Mouse (Mus musculus) lung, postnatal 0 days (tissue): Measurements from ENCODE around the gene Slc44a5. TPM values are rescaled to one million over a fixed set of nuclear protein-coding genes. Genes with fewer than 3 reads are reported as not detected.

ENCODE experiments used
- ATAC-seq: fragments of 200-750 bp; cut with Nextera tagmentation; 2 replicates; pipeline ENCODE4 v1.8.0; 2017; ENCODE audit warnings: moderate library complexity
- DNase-seq: peaks from one replicate; pipeline ENCODE4 v3.0.0-alpha.2; 2016; ENCODE audit warnings: low spot score
- H3K27ac ChIP-seq: fragments of 300-500 bp; sonication (generic); 2 replicates; pipeline ENCODE4 v1.5.1; 2014; ENCODE audit warnings: antibody characterized with exemption, mild to moderate bottlenecking, low read length, mixed read lengths
- H3K27me3 ChIP-seq: fragments of 300-500 bp; sonication (generic); replicated peaks from 2 replicates; pipeline ENCODE4 v1.6.1; 2014; ENCODE audit warnings: low read length, mixed read lengths; ENCODE audit not compliant: insufficient read depth
- H3K36me3 ChIP-seq: fragments of 300-500 bp; sonication (generic); 2 replicates; pipeline ENCODE4 v1.6.1; 2014; ENCODE audit warnings: low read length, mixed read lengths; ENCODE audit not compliant: insufficient read depth
- H3K4me1 ChIP-seq: fragments of 300-500 bp; sonication (generic); 2 replicates; pipeline ENCODE4 v1.6.1; 2014; ENCODE audit warnings: antibody characterized with exemption, low read depth, low read length, mixed read lengths; ENCODE audit not compliant: insufficient read depth
- H3K4me2 ChIP-seq: fragments of 300-500 bp; sonication (generic); replicated peaks from 2 replicates; pipeline ENCODE4 v1.6.1; 2014; ENCODE audit warnings: low read depth, mild to moderate bottlenecking, low read length, moderate library complexity, mixed read lengths
- H3K4me3 ChIP-seq: fragments of 300-500 bp; sonication (generic); 2 replicates; pipeline ENCODE4 v1.5.1; 2014; ENCODE audit warnings: low read depth, low read length
- H3K9ac ChIP-seq: fragments of 300-500 bp; sonication (generic); replicated peaks from 2 replicates; pipeline ENCODE4 v1.6.1; 2014; ENCODE audit warnings: low read depth, mild to moderate bottlenecking
- H3K9me3 ChIP-seq: fragments of 300-500 bp; sonication (generic); 2 replicates; pipeline ENCODE4 v1.6.1; 2016; ENCODE audit warnings: low read length, mixed read lengths
- CTCF ChIP-seq: IDR thresholded peaks from 2 replicates; pipeline ENCODE4 v1.5.1; 2016; ENCODE audit warnings: antibody characterized with exemption, mild to moderate bottlenecking
- EP300 ChIP-seq: IDR thresholded peaks from 2 replicates; pipeline ENCODE4 v1.6.1; 2016; ENCODE audit warnings: antibody characterized with exemption, mild to moderate bottlenecking, control low read depth
- WGBS: fragments of 180-500 bp; shearing (Covaris S2); extraction: QIAGEN DNeasy Blood & Tissue Kit; methylation state at CpG from one replicate; pipeline ENCODE4 v1.1.7; 2014; 5-methylcytosine and 5-hydroxymethylcytosine counted together
- polyA plus RNA-seq: library from polyadenylated mRNA; unstranded; fragments of >200 nt; fragmentation: Nextera tagmentation; extraction: Ambion mirVana; gene quantifications from 2 replicates; pipeline ENCODE4 v1.2.1, GENCODE M21; 2015

Gene Slc44a5
- polyA plus RNA-seq, 1 experiment from 2014 or later, result 0.20 TPM

DNA sequence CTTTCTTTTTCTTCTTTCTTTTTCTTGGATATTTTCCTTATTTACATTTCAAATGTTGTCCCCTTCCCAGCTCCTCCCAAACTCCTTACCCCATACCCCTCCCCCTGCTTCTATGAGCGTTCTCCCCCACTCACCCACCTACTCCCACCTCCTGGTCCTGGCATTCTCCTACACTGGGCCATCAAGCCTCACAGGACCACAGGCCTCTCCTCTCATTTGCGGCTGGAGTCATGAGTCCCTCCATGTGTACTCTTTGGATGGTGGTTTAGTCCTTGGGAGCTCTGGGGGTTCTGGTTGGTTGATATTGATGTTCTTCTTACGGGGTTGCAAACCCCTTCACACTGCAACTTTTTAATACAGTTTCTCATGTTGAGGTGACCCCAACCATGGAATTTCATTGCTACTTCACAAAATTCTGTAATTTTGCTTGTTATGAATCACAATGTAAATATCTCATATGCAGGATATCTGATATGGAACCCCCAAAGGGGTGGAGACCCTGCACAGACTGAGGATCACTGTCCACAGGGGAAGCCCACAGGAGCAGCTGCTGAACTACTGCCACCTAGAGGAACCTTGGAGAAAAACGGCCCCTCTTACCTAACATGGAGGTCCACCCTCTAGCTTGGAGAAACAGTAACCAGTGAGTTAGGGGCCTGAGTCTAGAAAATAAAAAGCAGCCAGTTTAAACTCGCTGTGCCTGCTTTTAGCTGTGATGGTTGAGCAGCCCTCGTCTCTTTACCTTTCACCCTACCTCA lies 11.4 kb upstream of the Slc44a5 start:
- ATAC-seq (no peak), DNase-seq (peak; percentile 45)
- H3K4me1 ChIP-seq, result no peaks in the 10 kb centered on the region
- 59% methylated on average over 6 of the region's 6 CpGs for WGBS
- H3K36me3 ChIP-seq, result no peaks in the 10 kb centered on the region
- H3K4me3 ChIP-seq, result no peak overlapping the region
- H3K27ac ChIP-seq, result no peak overlapping the region
- no peak overlapping the region for H3K4me2 ChIP-seq
- TF ChIP-seq CTCF (peak; percentile 67), EP300 (no peak)
- H3K9ac ChIP-seq, result no peak overlapping the region
- H3K27me3 ChIP-seq, result no peaks in the 10 kb centered on the region
- no peaks in the 10 kb centered on the region for H3K9me3 ChIP-seq

DNA sequence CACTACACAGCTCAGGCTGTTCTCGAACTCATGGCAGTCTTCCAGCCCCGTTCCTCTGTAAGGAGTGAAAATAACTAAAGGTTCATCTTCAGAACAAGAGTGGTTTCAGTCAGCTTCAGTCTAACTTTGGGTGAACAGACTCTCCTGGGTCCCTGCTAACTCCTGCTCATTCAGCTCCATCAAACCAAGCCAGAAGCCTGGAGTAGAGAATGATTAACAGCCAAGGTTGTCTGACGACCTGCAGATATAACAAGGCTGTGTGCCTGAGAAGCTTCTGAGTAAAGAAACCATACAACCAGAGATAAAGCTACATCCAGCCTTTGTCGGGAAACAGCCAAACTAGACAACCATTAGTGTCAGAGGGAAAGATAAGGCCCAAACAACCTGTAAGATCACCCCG lies 5.8 kb upstream of the Slc44a5 start:
- WGBS, result 62% methylated on average over 5 of the region's 5 CpGs
- H3K4me2 ChIP-seq, result no peak overlapping the region
- H3K9me3 ChIP-seq, result no peaks in the 10 kb centered on the region
- H3K36me3 ChIP-seq, result no peaks in the 10 kb centered on the region
- no peak overlapping the region for H3K9ac ChIP-seq
- no peaks in the 10 kb centered on the region for H3K4me1 ChIP-seq
- H3K27me3 ChIP-seq, result 0 out of 2 replicates have a peak, but pooled peaks cover 2% of the 10 kb centered on the region
- no peak overlapping the region for H3K27ac ChIP-seq
- DNase-seq (no peak), ATAC-seq (no peak)
- H3K4me3 ChIP-seq, result no peak overlapping the region
- TF ChIP-seq CTCF (no peak), EP300 (no peak)

DNA sequence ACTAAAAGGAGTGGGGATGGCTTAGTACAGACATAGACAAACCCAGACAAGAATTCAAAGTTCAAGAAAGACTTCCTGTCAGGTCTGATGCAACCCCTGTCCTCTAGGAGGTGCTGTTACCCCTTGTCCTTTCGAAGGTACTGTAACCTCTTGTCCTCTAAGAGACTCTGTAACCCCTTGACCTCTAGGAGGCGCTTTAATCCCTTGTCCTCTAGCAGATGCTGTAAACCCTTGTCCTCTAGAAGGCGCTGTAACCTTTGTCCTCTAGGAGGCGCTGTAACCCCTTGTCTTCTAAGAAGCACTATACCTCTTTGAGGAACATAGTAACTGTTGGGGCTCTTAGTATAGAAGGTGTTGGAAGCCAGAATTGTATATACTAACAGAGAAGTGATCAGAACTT lies 4.7 kb upstream of the Slc44a5 start:
- no peaks in the 10 kb centered on the region for H3K9me3 ChIP-seq
- peaks cover under 1% of the 10 kb centered on the region; the same call in 1 of the 2 replicates for H3K4me1 ChIP-seq
- H3K36me3 ChIP-seq, result no peaks in the 10 kb centered on the region
- peaks cover 11% of the 10 kb centered on the region for H3K27me3 ChIP-seq
- peak; percentile 21 for ATAC-seq
- H3K4me3 ChIP-seq, result no peak overlapping the region
- peak; percentile 62 for DNase-seq
- TF ChIP-seq EP300, result no peak
- peak; percentile 75 for TF ChIP-seq CTCF
- 38% methylated on average over 4 of the region's 4 CpGs for WGBS
- no peak overlapping the region for H3K4me2 ChIP-seq
- H3K27ac ChIP-seq, result no peak overlapping the region
- H3K9ac ChIP-seq, result no peak overlapping the region

DNA sequence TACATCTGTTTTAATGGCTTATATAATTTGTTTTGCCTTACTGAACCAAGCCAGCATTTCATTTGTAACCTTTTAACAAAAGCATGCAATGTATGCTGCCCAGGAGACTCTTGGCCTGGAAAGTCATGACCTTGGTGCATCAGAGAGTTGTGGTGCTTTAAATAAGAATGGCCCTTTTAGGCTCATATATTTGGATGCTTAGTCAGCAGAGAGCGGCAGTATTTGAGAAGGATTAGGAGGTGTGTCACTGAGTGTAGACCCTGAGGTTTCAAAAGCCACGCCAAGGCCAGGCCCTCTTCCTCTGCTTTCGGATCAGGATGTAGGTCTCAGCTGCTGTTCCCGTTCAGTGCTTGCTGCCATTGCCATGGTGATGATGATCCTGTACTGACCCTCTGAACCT lies 3.8 kb upstream of the Slc44a5 start:
- Histone ChIP-seq H3K9me3 (no peaks in the 10 kb centered on the region), H3K36me3 (no peaks in the 10 kb centered on the region), H3K27ac (no peak overlapping the region), H3K4me3 (no peak overlapping the region), H3K27me3 (peaks cover 20% of the 10 kb centered on the region), H3K4me1 (peaks cover 3% of the 10 kb centered on the region; the same call in 1 of the 2 replicates), H3K4me2 (no peak overlapping the region), H3K9ac (no peak overlapping the region)
- no peak for DNase-seq
- 75% methylated on average over 4 of the region's 4 CpGs for WGBS
- no peak for ATAC-seq
- no peak for TF ChIP-seq CTCF
- TF ChIP-seq EP300, result no peak

DNA sequence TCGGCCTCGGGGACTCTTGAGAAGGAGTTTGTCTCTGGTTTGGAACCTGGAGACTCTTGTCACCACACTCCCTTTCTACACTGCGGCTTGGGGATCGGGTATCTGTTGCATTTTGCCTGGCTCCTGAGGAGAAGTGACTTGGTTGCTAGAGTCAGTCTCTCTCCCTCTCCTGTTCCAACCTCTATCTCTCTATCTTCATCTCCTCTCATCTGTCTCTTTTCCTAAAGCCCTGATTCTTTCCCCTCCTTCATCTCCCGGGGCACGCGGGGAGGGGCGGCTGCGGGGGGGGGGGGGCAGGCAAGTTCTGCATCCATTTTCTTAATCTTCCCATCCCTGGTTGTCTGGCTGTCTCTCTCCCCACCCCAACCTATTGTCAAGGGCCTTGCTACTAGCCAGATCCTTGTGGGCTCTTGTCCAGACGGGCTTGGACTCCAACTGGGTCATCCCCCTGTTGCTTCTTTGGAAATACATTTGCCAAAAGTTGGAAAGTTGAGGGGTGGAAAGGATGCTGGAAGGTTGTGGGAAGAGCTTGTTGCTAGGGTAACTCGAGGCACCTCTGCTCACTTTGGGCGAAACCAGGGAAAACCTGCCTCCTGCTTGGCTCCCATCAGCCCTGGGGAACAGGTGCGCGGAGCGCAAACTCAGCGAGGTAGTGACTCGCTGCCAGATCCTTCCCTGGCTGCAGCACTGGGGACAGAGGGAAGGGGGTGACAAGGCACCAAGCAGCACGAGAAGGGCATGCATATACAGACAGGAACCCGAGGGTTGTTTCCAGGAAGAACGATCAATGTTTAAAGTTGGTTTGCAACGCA lies 919 bp downstream of the Slc44a5 start:
- TF ChIP-seq EP300 (no peak), CTCF (no peak)
- 8% methylated on average over 20 of the region's 21 CpGs for WGBS
- Histone ChIP-seq H3K27me3 (peaks cover 20% of the 10 kb centered on the region), H3K4me1 (peaks cover 3% of the 10 kb centered on the region; the same call in 1 of the 2 replicates), H3K4me2 (peak overlapping the region; percentile 74), H3K9me3 (no peaks in the 10 kb centered on the region), H3K9ac (no peak overlapping the region), H3K4me3 (peak overlapping the region; percentile 35), H3K27ac (no peak overlapping the region), H3K36me3 (no peaks in the 10 kb centered on the region)
- DNase-seq, result no peak
- ATAC-seq, result no peak

DNA sequence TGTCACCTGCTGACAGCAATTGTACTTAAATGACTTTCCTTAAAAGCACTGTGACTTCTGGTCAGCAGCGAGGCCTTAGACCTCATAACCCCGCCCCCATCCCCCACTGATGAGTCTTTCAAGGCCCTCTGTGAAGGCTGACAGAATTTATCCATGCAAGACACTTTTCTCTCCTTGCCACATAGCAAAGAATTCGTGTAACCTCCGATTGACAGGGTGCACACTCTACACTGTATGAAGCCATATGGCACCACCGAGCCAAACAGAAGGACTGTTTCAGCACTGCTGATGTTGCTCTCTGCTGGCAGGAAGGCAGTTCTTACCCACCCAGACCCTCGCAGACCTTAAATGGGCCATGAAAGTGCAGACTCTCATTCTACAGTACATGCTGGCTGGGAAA lies 1.8 kb downstream of the Slc44a5 start:
- Histone ChIP-seq H3K4me2 (no peak overlapping the region), H3K27ac (no peak overlapping the region), H3K4me1 (peaks cover 3% of the 10 kb centered on the region; the same call in 1 of the 2 replicates), H3K9me3 (no peaks in the 10 kb centered on the region), H3K4me3 (no peak overlapping the region), H3K36me3 (no peaks in the 10 kb centered on the region), H3K9ac (no peak overlapping the region), H3K27me3 (peaks cover 20% of the 10 kb centered on the region)
- DNase-seq, result no peak
- 22% methylated on average over 6 of the region's 6 CpGs for WGBS
- ATAC-seq, result no peak
- TF ChIP-seq EP300 (no peak), CTCF (no peak)
